Mouse (Mus musculus) erythroblast, adult 5-6 weeks (primary cell): ENCODE data around the gene Pgap1. TPM values are rescaled to one million over a fixed set of nuclear protein-coding genes. Genes with fewer than 3 reads are reported as not detected.

Experiments used
- total RNA-seq, 2 experiments: library from RNA; stranded (forward) in 1 of 2; stranded (reverse) in 1 of 2; fragments of 150-400 nt in 1 of 2; fragments of 200-764, 138-1000 nt in 1 of 2; gene quantifications; 2 replicates each; pipeline versions ENCODE4 v1.2.3 to v1.2.4; 2015 to 2017; ENCODE audit warnings: low replicate concordance in 2 of 2

Gene Pgap1
- total RNA-seq, 2 experiments from 2014 or later: 3.3 to 4.8 TPM

Other genes with a start within 250 kb of the Pgap1 start
- 4.2 and 6.0 TPM in 2 replicates for gene Gtf3c3, start 118.7 kb downstream of the Pgap1 start, total RNA-seq (2015; ENCODE audit: low replicate concordance)
- gene Gtf3c3, start 118.7 kb downstream of the Pgap1 start, total RNA-seq (2017; ENCODE audit: low replicate concordance): 2.2 and 5.6 TPM in 2 replicates